Mouse (Mus musculus): Measurements from ENCODE around the gene Ddi2. TPM values are rescaled to one million over a fixed set of nuclear protein-coding genes. Genes with fewer than 3 reads are reported as not detected.

Gene Ddi2
- polyA plus RNA-seq, 1 experiment from 2014 or later, result 14.8 TPM

DNA sequence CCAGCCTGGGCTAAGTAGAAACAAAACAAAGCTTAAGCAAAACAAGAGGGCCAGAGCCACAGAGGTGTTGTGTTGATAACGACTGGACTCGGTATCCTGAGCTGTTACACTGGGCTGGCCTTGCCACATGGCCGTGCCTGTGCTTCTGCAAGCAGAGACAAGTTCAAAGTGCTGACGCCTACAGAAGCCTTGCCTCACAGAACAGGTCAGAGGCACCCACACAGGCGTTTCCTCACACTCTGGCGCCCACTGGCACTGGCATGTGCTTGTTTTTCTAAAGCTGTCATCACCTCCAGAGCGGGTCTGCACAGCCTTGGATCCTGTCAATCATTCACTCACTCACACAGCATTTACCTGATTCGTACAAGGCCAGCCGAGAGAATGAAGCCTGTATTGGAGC lies 18.6 kb upstream of the Ddi2 start:
- Histone ChIP-seq H3K27me3 (peaks cover 5% of the 10 kb centered on the region; the same call in 1 of the 2 replicates), H3K4me2 (no peak overlapping the region), H3K9me3 (replicated peaks) (no peaks in the 10 kb centered on the region), H3K4me1 (replicated peaks) (peaks cover 30% of the 10 kb centered on the region), H3K9ac (no peak overlapping the region), H3K4me3 (replicated peaks) (no peak overlapping the region), H3K27ac (replicated peaks) (peak overlapping the region; percentile 77), H3K36me3 (replicated peaks) (no peaks in the 10 kb centered on the region)
- WGBS (ENCODE audit: insufficient replicate concordance), result 49% methylated on average over 9 of the region's 9 CpGs
- peak; percentile 87 for ATAC-seq (ENCODE audit: insufficient read depth)

DNA sequence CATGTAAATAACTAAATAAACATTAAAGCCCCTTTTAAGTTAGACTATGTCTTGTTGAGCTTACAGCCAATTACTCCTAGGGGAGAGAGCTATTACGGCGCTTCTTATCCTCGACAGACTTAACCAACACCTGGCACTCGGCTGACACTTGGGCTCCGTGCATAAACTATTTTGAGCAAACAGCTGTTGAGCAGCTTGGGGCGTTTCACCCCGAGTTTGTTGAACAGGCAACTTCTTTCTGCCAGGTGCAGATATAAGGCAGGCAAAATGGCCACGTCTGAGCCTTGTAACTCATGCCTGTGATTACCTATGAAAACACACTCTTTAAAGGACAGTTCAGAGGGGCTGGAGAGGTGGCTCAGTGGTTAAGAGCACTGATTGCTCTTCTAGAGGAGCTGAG lies 14.8 kb upstream of the Ddi2 start:
- H3K9me3 ChIP-seq (replicated peaks), result no peaks in the 10 kb centered on the region
- H3K4me2 ChIP-seq, result no peak overlapping the region
- no peak overlapping the region for H3K27ac ChIP-seq (replicated peaks)
- H3K4me1 ChIP-seq (replicated peaks), result peaks cover 33% of the 10 kb centered on the region
- H3K36me3 ChIP-seq (replicated peaks), result no peaks in the 10 kb centered on the region
- no peak for ATAC-seq (ENCODE audit: insufficient read depth)
- H3K27me3 ChIP-seq, result no peaks in the 10 kb centered on the region
- no peak overlapping the region for H3K9ac ChIP-seq
- 63% methylated on average over 8 of the region's 8 CpGs for WGBS (ENCODE audit: insufficient replicate concordance)
- no peak overlapping the region for H3K4me3 ChIP-seq (replicated peaks)

DNA sequence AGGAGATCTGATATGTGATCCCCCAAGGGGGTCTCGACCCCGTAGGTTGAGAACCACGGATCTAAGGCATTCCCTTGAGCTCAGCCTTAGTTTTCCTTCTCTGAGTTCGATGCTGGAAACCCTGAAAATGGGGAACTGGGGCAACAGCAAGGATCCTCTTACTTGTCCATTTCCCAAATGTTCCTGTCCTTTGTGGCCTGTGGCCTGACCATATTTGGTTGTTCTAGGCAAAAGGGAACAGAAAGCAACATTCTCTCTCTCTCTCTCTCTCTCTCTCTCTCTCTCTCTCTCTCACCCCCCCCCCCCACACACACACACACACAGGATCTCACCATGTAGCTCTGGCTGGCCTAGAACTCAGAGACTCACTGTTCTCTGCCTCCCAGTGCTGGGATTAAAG lies 13.6 kb upstream of the Ddi2 start:
- H3K4me2 ChIP-seq, result no peak overlapping the region
- no peak for ATAC-seq (ENCODE audit: insufficient read depth)
- peaks cover 28% of the 10 kb centered on the region for H3K4me1 ChIP-seq (replicated peaks)
- no peak overlapping the region for H3K27ac ChIP-seq (replicated peaks)
- H3K27me3 ChIP-seq, result no peaks in the 10 kb centered on the region
- no peaks in the 10 kb centered on the region for H3K36me3 ChIP-seq (replicated peaks)
- 50% methylated on average over 4 of the region's 4 CpGs for WGBS (ENCODE audit: insufficient replicate concordance)
- H3K9ac ChIP-seq, result no peak overlapping the region
- H3K9me3 ChIP-seq (replicated peaks), result no peaks in the 10 kb centered on the region
- no peak overlapping the region for H3K4me3 ChIP-seq (replicated peaks)

DNA sequence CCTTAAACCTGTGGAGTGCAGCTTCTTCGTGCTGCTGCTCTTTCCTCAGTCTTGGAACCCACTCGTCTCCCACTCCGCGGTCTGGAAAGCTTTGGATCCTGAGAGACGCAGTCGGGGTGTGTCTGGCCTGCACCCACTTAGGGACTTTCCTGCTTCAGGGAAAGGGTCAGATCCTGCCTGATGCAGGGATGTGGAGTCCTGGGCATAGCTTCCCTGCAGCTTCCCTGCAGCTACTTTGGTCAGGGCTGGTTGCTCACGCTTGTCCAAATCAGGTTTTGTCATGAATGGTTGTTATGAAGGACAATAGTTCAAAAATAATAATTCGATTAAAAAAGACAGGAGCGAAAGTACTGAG lies 12.0 kb upstream of the Ddi2 start:
- ATAC-seq (ENCODE audit: insufficient read depth), result 0 out of 2 replicates have a peak, but pooled peaks have one; percentile 8
- no peak overlapping the region for H3K27ac ChIP-seq (replicated peaks)
- H3K36me3 ChIP-seq (replicated peaks), result no peaks in the 10 kb centered on the region
- H3K4me1 ChIP-seq (replicated peaks), result peaks cover 32% of the 10 kb centered on the region
- no peaks in the 10 kb centered on the region for H3K9me3 ChIP-seq (replicated peaks)
- peak overlapping the region; percentile 66 for H3K4me2 ChIP-seq
- peak overlapping the region; percentile 44; the same call in 1 of the 2 replicates for H3K4me3 ChIP-seq (replicated peaks)
- H3K9ac ChIP-seq, result no peak overlapping the region
- WGBS (ENCODE audit: insufficient replicate concordance), result 34% methylated on average over 9 of the region's 9 CpGs
- no peaks in the 10 kb centered on the region; the same call in 1 of the 2 replicates for H3K27me3 ChIP-seq

DNA sequence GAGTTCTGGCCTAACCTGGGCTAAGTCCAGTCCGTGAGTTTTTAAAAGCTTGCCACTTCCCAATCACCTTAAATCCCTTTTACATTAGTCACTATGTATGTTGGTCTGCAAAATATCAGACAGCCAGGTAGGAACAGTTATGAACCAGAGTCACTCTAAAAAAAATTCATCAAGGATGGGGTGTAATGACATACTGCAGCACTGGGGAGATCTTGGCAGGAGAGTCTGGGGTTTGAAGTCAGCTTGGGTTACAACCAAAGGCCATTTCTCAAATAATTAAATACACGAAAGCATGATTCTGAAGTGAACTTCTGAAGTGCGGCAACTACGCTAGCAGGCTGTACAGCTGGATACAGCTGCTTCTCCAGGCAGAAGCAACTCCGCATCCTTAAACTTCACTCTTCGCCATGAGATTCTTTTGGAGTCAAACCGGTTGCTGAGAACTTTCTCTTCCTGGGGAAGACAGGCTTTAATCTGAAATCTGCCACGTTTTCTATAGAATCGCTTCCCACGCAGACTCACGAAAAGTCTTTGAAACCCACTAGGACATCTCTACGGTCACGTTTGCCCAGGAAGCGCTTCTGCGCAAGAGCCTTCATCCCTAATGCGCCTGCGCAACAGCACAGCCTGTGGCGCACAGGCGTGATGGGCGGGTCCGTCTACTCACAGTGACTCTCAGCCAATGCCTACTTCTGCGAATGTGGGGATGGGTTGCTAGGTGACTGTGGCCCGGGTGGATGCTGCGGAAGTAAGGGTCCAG lies 11.4 kb upstream of the Ddi2 start:
- no peaks in the 10 kb centered on the region for H3K36me3 ChIP-seq (replicated peaks)
- H3K4me1 ChIP-seq (replicated peaks), result peaks cover 35% of the 10 kb centered on the region
- peaks cover 3% of the 10 kb centered on the region; the same call in 1 of the 2 replicates for H3K27me3 ChIP-seq
- peak overlapping the region; percentile 6; the same call in 1 of the 2 replicates for H3K9ac ChIP-seq
- WGBS (ENCODE audit: insufficient replicate concordance), result 9% methylated on average over 24 of the region's 24 CpGs
- peak overlapping the region; percentile 66 for H3K4me2 ChIP-seq
- peak overlapping the region; percentile 46 for H3K27ac ChIP-seq (replicated peaks)
- H3K9me3 ChIP-seq (replicated peaks), result no peaks in the 10 kb centered on the region
- peak overlapping the region; percentile 44 for H3K4me3 ChIP-seq (replicated peaks)
- ATAC-seq (ENCODE audit: insufficient read depth), result peak; percentile 85

DNA sequence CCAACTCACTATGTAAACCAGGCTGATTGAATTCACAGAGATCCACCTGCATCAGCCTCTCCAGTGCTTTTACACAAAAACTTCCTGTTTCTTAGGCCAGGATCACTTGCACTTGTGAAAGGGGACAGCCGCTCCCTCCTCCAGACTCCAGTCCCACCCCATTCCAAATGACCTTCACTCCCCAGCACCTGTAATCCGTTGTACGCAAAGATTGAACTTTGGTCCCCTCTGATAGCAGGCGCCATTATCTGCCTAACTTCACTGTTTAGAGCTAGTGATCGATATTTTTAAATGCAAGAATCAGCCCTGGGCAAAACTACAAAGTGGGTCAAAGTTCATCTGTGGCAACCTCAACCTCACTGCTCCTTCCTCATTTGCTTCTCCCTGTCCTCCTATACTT lies 8.5 kb upstream of the Ddi2 start:
- peak; percentile 27 for ATAC-seq (ENCODE audit: insufficient read depth)
- Histone ChIP-seq H3K4me1 (replicated peaks) (peaks cover 45% of the 10 kb centered on the region), H3K9me3 (replicated peaks) (no peaks in the 10 kb centered on the region), H3K4me3 (replicated peaks) (no peak overlapping the region), H3K9ac (no peak overlapping the region), H3K36me3 (replicated peaks) (no peaks in the 10 kb centered on the region), H3K27ac (replicated peaks) (peak overlapping the region; percentile 29; the same call in 1 of the 2 replicates), H3K27me3 (peaks cover 17% of the 10 kb centered on the region; the same call in 1 of the 2 replicates), H3K4me2 (no peak overlapping the region)
- WGBS (ENCODE audit: insufficient replicate concordance), result 60% methylated on average over 5 of the region's 5 CpGs

DNA sequence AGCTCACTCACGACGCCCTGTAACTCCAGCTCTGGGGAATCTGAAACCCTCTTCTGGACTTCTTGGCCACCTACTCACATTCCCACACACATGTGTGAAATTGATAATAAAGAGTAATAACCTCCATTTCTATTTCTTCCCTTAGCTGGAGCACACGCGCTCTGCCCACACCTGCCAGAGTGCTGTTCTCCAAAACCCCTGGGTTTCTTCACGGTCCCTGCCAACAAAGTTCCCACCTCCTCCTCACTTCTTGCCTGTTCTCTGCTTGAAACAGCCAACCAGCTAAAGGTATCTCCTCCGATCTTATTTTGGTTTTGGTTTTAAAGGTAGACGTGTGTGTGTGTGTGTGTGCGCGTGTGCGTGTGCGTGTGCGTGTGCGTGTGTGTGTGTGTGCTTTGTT lies 7.2 kb upstream of the Ddi2 start:
- Histone ChIP-seq H3K27me3 (peaks cover 17% of the 10 kb centered on the region; the same call in 1 of the 2 replicates), H3K36me3 (replicated peaks) (no peaks in the 10 kb centered on the region), H3K9ac (no peak overlapping the region), H3K4me1 (replicated peaks) (peaks cover 55% of the 10 kb centered on the region), H3K27ac (replicated peaks) (no peak overlapping the region), H3K4me2 (no peak overlapping the region), H3K4me3 (replicated peaks) (no peak overlapping the region), H3K9me3 (replicated peaks) (no peaks in the 10 kb centered on the region)
- WGBS (ENCODE audit: insufficient replicate concordance), result 81% methylated on average over 13 of the region's 13 CpGs
- ATAC-seq (ENCODE audit: insufficient read depth), result no peak

DNA sequence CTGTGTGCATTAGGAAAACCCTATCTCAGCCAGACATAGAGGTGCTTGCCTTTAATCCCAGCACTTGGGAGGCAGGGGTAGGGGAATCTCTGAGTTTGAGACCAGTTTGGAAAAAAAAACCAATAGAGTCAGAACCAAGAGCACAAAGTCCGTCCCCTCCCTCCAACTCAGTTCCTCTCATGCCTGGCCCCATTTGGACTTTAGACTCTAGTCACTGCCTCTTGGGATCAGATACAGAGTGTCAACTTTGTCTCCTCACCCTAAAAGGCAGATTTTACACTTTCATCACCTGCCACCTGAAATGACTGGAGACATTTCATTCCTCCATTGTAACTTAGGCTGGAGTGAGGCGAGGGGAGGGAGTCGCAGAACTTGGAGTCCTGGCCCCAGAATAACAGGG lies 6.0 kb upstream of the Ddi2 start:
- no peak overlapping the region for H3K4me3 ChIP-seq (replicated peaks)
- no peak overlapping the region for H3K4me2 ChIP-seq
- H3K9ac ChIP-seq, result no peak overlapping the region
- peak overlapping the region; percentile 58 for H3K27ac ChIP-seq (replicated peaks)
- H3K9me3 ChIP-seq (replicated peaks), result no peaks in the 10 kb centered on the region
- H3K36me3 ChIP-seq (replicated peaks), result no peaks in the 10 kb centered on the region
- peaks cover 17% of the 10 kb centered on the region; the same call in 1 of the 2 replicates for H3K27me3 ChIP-seq
- peaks cover 55% of the 10 kb centered on the region for H3K4me1 ChIP-seq (replicated peaks)
- ATAC-seq (ENCODE audit: insufficient read depth), result no peak
- 67% methylated on average over 3 of the region's 3 CpGs for WGBS (ENCODE audit: insufficient replicate concordance)

DNA sequence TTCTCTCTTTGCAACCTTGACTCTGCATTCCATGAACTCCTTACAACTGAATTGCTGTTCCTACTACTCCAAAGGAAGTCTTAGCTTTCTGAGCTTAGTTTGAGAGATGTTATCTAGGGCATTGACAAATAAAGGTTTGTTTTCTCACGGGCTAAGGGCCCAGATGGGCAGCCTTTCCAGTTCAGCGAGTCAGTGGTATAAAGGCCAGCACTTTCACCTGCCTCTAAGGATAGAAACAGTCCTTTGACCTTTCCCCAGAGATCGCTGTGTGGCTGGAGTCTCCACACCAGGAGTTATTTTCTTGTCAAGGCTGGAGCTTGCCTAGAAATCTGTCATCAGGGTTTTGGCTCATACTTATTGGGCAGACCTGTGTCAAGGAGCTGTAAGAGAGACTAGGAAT lies 2.5 kb upstream of the Ddi2 start:
- H3K27ac ChIP-seq (replicated peaks), result peak overlapping the region; percentile 30; the same call in 1 of the 2 replicates
- H3K9ac ChIP-seq, result no peak overlapping the region
- peaks cover 17% of the 10 kb centered on the region; the same call in 1 of the 2 replicates for H3K27me3 ChIP-seq
- no peak for ATAC-seq (ENCODE audit: insufficient read depth)
- peaks cover 63% of the 10 kb centered on the region for H3K4me1 ChIP-seq (replicated peaks)
- H3K36me3 ChIP-seq (replicated peaks), result peaks cover 5% of the 10 kb centered on the region
- no peak overlapping the region for H3K4me3 ChIP-seq (replicated peaks)
- H3K4me2 ChIP-seq, result no peak overlapping the region
- WGBS (ENCODE audit: insufficient replicate concordance), result 45% methylated on average over 3 of the region's 3 CpGs
- H3K9me3 ChIP-seq (replicated peaks), result no peaks in the 10 kb centered on the region

DNA sequence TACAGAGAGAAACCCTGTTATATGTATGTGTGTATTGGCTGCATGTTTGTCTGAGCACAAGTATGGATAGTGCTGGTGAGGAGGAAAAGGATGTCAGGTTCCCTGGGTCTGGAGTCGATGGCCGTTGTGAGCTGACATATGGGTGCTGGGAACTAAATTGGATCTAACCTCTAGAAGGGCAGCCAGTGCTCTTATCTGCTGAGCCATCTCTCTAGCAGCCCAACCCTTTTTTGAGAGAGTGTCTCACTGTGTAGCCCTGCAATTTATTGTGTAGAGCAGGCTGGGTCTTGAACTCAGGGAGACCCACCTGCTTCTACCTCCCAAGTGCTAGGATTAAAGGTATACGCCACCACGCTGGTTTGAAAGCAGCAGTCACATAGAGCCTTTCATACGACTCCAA lies 2.1 kb upstream of the Ddi2 start:
- H3K27ac ChIP-seq (replicated peaks), result peak overlapping the region; percentile 30; the same call in 1 of the 2 replicates

DNA sequence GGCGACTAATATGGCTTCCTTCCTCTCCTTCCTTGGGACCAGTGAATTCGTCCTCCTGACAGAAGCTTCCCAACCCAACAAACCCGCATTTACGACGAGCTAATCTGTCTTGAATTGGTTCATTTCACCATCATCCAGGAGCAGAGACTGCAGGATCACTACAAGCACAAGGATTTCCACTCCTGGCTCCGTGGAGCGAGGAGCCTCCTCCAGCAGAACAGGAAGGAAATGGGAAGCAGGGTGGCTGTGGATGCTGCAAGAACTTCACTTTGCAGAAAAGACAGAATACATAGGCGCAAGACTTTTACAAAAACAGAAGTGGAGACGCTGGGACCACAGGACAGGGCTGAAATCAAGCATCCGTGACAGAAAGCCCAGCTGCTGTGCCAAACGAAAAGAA lies 1.4 kb upstream of the Ddi2 start:
- H3K36me3 ChIP-seq (replicated peaks), result peaks cover 17% of the 10 kb centered on the region
- H3K9me3 ChIP-seq (replicated peaks), result no peaks in the 10 kb centered on the region
- no peak for ATAC-seq (ENCODE audit: insufficient read depth)
- H3K4me2 ChIP-seq, result peak overlapping the region; percentile 38; the same call in 1 of the 2 replicates
- no peak overlapping the region for H3K4me3 ChIP-seq (replicated peaks)
- WGBS (ENCODE audit: insufficient replicate concordance), result 35% methylated on average over 11 of the region's 11 CpGs
- peaks cover 14% of the 10 kb centered on the region; the same call in 1 of the 2 replicates for H3K27me3 ChIP-seq
- no peak overlapping the region for H3K9ac ChIP-seq
- peaks cover 64% of the 10 kb centered on the region for H3K4me1 ChIP-seq (replicated peaks)
- H3K27ac ChIP-seq (replicated peaks), result peak overlapping the region; percentile 29; the same call in 1 of the 2 replicates

More for the DNA sequence above, 2.1 kb upstream of the Ddi2 start:
- WGBS (ENCODE audit: insufficient replicate concordance), result 67% methylated on average over 5 of the region's 5 CpGs
- peaks cover 17% of the 10 kb centered on the region; the same call in 1 of the 2 replicates for H3K27me3 ChIP-seq
- H3K4me3 ChIP-seq (replicated peaks), result no peak overlapping the region
- no peak for ATAC-seq (ENCODE audit: insufficient read depth)
- peaks cover 10% of the 10 kb centered on the region for H3K36me3 ChIP-seq (replicated peaks)
- H3K9me3 ChIP-seq (replicated peaks), result no peaks in the 10 kb centered on the region
- no peak overlapping the region for H3K9ac ChIP-seq
- H3K4me2 ChIP-seq, result no peak overlapping the region
- peaks cover 63% of the 10 kb centered on the region for H3K4me1 ChIP-seq (replicated peaks)
